Mouse (Mus musculus): ENCODE measurements around the gene Gcc2.

DNA sequence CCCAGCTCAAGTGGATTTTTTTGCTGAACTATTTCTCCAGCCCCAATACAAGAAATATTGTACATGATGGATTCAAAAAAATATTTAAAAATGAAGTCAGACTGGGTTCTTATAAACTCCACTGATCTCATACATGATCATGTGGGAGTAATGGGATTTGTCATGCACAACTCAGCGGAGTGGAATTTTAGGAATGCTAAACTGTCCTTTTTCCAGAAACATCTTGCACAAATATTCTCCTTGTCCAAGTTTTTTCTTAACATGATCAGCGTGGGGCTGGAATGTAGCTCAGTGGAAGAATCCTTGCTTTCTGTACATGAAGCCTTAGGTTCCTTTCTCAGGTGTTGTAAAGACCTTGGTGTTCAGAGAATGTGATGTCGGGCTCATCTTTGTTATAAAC, 65.6 kb downstream of the Gcc2 start:
- no peak for TF ChIP-seq POLR2A (IDR thresholded peaks at IDR 0.05; ENCODE audit: insufficient read depth, low read depth, low read length)
- TF ChIP-seq CTCF (IDR thresholded peaks at IDR 0.05; ENCODE audit: insufficient read depth, low read depth, low read length), result no peak
